Mouse (Mus musculus) gastrocnemius, adult 2 months (tissue): ENCODE data around the gene Stx8. TPM values are rescaled to one million over a fixed set of nuclear protein-coding genes. Genes with fewer than 3 reads are reported as not detected.

Experiments used
- DNase-seq: peaks from one replicate; pipeline ENCODE4 v3.0.0; 2022
- H3K27ac ChIP-seq: fragments of 200-600 bp; 2 replicates; pipeline ENCODE4 v1.8.1; 2022; ENCODE audit warnings: mild to moderate bottlenecking
- H3K4me3 ChIP-seq: fragments of 200-600 bp; 2 replicates; pipeline ENCODE4 v1.8.1; 2022; ENCODE audit warnings: mild to moderate bottlenecking, moderate library complexity
- CTCF ChIP-seq: fragments of 200-600 bp; IDR thresholded peaks from 2 replicates; pipeline ENCODE4 v1.8.1; 2022; ENCODE audit warnings: antibody characterized with exemption, mild to moderate bottlenecking, moderate library complexity
- intact Hi-C: fragments of 180-260 bp; cut with DNase I; formaldehyde crosslinking; loops from one replicate; pipeline ENCODE4 v1.15.1; 2025
- total RNA-seq, 2 experiments: library from RNA; stranded (reverse); gene quantifications; 2 replicates each; pipeline ENCODE4 v1.2.3; 2021

Stx8 gene
- total RNA-seq, 2 experiments from 2014 or later = 21.0 to 25.9 TPM

DNA sequence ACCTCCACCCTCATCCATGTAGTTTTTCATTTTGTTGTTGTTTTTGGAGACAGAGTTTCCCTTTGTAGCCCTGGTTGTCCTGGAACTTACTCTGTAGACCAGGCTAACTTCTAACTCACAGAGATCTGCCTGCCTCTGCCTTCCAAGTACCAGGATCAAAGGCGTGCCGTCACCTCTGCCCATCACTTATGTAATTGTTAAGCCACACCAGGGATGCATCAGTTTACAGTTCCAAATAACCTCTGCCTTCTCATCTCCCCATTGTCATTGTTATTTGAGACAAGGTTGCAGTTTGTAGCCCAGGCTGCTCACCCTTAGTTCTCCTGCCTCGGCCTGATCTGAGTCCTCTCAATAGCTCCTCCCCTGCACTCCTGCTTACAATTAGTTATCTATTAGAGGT, 33.8 kb upstream of the Stx8 start:
- H3K27ac ChIP-seq = no peak overlapping the region
- no peak for TF ChIP-seq CTCF
- H3K4me3 ChIP-seq = no peak overlapping the region
- intact Hi-C loops = no loop called here
- no peak for DNase-seq

DNA sequence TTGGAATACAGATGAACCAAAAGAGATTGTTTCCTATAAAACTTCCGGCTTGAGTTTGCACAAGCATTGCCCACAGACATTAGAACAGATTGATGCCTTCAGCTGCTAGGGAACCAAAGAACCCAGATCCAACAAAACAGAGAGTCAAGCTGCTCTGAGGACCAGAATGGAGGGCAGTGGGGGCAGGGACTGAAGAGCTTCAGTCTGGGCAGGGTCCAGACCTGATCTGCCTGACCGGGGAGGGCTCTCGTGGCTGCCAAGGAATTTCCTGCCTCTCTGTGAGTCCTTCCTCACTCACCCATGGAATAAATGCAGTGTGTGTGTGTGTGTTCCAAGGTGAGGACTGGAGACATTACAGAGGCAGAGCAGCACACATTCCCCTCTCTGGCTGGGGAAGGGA, 17.8 kb upstream of the Stx8 start:
- no peak for TF ChIP-seq CTCF
- Histone ChIP-seq H3K4me3 (no peak overlapping the region), H3K27ac (no peak overlapping the region)
- intact Hi-C loops = no loop called here
- no peak for DNase-seq

DNA sequence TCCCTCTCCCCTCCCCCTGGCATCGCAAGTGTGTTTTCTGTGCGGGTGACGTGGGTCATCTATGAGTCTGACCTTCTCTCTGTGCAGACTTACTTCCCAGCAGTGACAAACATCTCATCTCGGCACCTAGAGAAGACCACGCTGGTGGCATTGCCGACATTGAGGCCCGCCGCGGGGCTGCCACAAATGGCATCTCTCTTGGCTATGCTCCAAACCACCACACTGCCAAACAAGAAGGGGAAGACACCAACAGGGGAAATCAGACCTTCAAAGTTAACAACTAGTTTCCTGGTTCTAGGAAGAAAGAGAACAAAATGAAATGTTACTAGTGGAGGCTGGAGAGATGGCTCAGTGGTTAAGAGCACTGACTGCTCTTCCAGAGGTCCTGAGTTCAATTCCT, 16.5 kb upstream of the Stx8 start:
- H3K4me3 ChIP-seq = no peak overlapping the region
- intact Hi-C loops = no loop called here
- no peak overlapping the region for H3K27ac ChIP-seq
- TF ChIP-seq CTCF = no peak
- no peak for DNase-seq

DNA sequence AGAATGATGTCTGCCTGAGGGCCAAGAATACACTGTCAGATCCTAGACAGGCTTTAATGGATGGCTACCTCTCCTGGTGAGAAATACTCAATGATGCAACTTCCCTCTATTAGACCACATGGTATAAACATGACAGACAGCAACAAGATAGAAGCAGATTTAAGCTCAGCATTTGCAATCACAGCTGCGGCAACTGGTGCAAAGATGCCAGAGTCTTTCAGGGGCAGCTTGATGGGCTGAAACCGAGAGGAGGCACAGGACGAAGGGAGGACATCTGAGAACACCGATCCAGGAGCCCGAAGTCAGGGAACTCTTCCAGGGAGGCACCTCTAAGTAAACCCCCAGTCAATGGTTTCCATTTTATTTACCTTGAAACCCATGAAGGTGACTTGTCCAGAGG, 12.4 kb upstream of the Stx8 start:
- H3K4me3 ChIP-seq = no peak overlapping the region
- TF ChIP-seq CTCF = no peak
- H3K27ac ChIP-seq = no peak overlapping the region
- intact Hi-C loops = no loop called here
- no peak for DNase-seq

DNA sequence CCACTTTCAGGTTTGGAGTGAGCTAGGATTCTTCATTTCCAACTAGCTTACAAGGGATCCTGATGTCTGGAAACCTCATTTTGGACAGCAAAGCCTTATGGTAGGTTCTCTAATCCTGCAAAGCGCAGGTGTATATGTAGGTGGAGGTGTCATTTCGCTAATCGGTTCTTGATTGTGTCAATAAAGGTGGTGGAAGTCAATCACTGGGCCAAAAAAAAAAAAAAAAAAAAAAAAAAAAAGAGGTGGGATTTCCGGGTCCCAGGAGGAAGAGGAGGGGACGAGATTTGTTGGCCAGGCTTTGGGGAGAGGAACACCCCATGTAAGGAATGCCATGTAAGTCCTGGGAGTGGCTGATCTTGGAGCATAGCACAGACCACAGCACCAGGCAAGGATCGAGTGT, 11.6 kb upstream of the Stx8 start:
- H3K4me3 ChIP-seq = no peak overlapping the region
- no peak for DNase-seq
- no peak overlapping the region for H3K27ac ChIP-seq
- intact Hi-C loops = no loop called here
- no peak for TF ChIP-seq CTCF

DNA sequence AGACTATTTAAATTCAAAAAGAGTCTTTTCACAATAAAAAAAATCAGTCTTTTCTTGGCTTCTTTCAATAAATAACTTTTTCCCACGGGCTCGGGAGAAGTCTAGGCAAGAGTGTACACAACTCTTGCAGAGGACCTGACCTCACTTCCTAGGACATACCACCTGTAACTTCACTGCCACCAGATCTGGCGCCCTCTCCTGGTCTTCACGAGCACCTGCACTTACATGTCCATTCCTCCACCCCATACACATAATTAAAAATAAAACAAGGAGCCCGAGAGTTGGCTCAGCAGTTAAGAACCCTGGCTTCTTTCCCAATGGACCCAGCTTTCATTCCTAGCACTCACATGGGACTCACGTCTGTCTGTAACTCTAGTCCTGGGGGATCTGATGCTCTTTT, 1.9 kb upstream of the Stx8 start:
- DNase-seq = no peak
- TF ChIP-seq CTCF = peak; percentile 32; the same call in 1 of the 2 replicates
- Histone ChIP-seq H3K27ac (no peak overlapping the region), H3K4me3 (no peak overlapping the region)
- intact Hi-C loops = loop anchor here (10.0 kb wide), 1 partner anchor 139 kb away; no protein-coding TSS in a partner anchor

DNA sequence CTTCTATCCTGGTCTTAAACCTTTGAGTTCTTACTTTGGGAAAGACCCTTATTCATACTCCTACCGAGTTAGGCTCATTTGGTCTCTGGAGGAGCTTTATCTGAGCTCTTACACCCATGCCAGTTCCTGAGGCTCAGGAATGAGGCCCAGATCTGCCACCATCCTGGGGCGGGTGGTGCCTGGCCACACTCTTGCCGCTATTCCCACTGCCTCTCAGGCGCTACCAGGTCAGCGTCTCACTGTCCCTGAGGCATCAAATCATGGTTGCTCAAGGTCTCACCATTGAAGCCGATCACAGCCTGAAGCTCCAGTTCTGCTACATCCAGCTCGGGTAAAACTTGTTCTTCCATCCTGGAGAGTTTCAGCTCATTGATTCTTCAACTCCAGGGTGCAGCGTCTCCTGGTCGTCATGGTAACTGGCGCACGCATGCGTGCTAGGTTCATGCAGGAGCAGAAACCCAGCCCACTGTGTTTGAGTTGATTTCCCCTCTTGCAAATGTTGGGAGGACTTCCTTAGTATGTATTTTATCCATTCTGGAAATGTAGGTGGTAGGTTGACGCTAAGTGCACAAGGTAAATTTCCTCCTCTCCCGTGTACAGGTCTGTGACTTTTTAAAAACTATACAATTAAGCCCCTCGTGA, 630 bp upstream of the Stx8 start, which contains the start of gene Cfap52:
Gene Cfap52, minus strand, starts transcription at position 410 of the 642 bp plus-strand sequence.
- intact Hi-C loops = loop anchor here (10.0 kb wide), 1 partner anchor 141 kb away; no protein-coding TSS in a partner anchor
- peak within 1 kb of the TSS; percentile 88 for H3K27ac ChIP-seq
- peak; percentile 82 for DNase-seq
- TF ChIP-seq CTCF = no peak
- peak within 1 kb of the TSS; percentile 90 for H3K4me3 ChIP-seq

DNA sequence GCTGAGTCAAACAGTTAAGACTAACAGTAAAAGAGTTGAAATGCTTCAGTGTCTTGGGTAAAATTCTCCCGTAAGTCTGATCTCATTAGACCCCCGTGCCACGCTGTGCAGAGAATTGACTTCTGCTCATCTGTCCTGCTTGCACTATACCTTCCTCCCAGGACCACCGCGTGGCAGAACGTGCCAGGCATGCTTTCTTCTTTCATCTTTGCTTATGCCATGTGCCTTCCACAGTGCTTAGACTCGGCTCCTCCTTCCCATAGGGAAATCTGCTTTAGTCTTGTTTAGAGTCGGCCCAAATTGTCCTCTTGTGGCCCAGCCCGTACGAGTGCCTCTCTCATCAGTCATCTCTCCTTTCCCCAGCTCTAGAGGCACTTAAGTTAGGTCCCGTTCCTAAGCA, 1.8 kb downstream of the Stx8 start:
- H3K4me3 ChIP-seq = no peak overlapping the region
- no peak overlapping the region for H3K27ac ChIP-seq
- intact Hi-C loops = loop anchor here (10.0 kb wide), 1 partner anchor 143 kb away; no protein-coding TSS in a partner anchor
- DNase-seq = no peak
- TF ChIP-seq CTCF = no peak

DNA sequence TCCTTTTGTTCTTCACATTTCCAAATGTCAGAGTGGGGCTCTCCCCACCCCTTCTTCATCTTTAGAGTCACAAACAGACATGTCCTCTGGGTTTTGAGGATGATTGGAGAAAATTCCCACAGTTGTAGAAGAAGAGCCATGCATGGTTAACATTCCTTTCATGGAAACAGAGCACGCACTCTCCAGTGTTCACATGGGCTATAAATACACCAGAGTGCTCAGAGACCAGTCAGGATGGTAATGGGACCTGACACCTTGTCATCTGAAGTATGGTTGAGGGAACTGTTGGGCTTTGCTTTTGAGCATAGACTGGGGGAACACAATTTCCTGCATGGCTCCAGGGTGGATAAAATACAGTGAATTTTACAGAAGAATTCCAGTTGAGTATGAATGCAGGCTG, 6.6 kb downstream of the Stx8 start:
- no peak overlapping the region for H3K27ac ChIP-seq
- intact Hi-C loops = no loop called here
- DNase-seq = no peak
- no peak for TF ChIP-seq CTCF
- no peak overlapping the region for H3K4me3 ChIP-seq

DNA sequence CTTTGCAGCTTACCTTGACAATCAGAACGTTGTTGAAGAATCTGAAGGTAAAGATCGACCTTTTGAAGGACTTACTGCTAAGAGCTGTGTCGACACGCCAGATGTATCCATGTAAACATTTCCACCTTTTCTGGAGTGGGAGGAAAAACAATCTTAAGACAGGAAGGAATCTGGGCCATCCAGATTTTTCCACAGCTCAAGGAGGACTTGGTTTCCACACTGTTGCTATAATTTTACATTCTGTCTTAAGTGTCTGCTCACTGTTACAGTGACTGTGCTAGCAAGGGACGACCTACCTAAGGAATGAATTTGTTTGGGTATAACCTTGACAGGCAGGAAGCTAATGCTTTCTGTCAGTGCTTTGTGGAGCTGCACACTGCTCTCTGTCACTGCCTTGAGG, 7.2 kb downstream of the Stx8 start:
- Histone ChIP-seq H3K4me3 (no peak overlapping the region), H3K27ac (no peak overlapping the region)
- intact Hi-C loops = no loop called here
- no peak for TF ChIP-seq CTCF
- no peak for DNase-seq

DNA sequence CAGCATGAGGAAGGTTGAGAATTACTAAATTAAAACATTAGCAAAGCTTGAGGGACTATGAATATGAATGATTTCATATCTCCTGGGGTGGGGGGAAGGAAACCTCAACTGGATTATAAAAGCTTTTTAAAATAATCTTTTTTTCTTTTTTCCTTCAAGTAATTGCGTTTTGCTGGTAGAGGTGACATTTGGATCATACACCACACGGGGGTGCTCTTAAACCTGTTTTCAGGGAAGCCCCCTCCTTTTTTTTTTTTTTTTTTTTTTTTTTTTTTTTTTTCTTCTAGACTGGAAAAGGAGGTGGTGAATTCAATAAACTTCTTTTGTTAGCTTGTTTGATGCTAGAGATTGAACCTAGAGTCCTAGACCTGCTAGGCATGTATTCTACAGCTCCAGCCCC, 9.3 kb downstream of the Stx8 start:
- peak; percentile 32; the same call in 1 of the 2 replicates for TF ChIP-seq CTCF
- intact Hi-C loops = no loop called here
- no peak overlapping the region for H3K27ac ChIP-seq
- H3K4me3 ChIP-seq = no peak overlapping the region
- DNase-seq = no peak

DNA sequence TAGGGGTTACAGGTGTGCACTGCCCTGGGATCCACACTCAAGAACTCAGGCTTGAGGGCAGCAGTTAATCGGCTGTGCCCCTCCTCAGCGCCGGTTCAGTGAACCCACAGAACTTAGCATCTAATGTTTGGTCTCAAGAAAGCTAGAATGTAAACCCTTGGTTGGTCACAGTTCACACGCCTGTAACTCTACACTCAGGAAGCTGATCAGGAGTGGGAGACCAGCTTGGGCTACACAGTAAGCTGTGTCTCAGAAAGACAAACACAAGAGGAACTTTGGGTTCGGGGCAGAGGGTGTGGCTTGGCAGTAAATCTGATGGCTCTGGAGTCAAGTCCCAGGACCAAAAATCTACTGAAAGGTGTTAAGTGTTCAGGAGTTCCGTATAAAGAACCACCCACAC, 17.6 kb downstream of the Stx8 start:
- intact Hi-C loops = no loop called here
- DNase-seq = no peak
- TF ChIP-seq CTCF = no peak
- Histone ChIP-seq H3K4me3 (no peak overlapping the region), H3K27ac (no peak overlapping the region)

DNA sequence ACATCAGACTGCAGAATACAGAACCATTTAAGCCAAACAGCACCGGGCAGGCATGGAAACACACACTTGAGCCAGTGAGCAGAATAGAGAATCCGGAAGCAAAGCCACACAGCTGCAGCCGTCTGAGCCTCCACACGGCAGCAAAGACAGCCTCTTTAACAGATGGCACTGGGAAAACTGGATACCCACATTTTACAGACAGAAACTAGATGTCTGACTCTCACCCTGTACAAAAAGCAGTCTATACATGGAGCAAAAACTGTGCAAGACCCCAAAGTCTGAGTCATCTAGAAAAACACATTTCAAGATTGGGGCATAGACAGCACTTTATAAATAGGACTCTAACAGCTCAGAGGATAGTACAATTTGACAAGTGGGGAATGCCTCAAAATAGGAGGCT, 25.2 kb downstream of the Stx8 start:
- intact Hi-C loops = no loop called here
- no peak overlapping the region for H3K4me3 ChIP-seq
- no peak overlapping the region for H3K27ac ChIP-seq
- TF ChIP-seq CTCF = no peak
- no peak for DNase-seq

DNA sequence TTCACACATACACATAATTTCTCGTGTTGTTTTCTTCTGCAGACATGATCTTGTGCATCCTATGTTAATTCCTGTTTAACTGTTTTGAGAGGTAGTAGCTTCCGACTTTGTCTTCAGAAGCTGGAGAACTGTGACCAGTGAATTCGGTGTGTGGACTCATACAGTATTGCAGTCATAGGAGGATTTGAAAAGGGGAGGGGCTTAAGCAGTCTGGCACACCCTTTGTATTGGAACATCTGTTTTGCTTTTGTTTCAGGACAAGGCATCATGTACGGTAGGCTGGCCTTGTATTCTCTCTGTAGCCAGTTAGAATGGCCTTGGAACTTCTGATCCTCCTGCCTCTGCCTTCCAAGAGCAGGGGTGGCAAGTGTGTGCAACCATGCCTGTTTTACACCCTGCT, 30.0 kb downstream of the Stx8 start:
- no peak overlapping the region for H3K4me3 ChIP-seq
- no peak for TF ChIP-seq CTCF
- DNase-seq = no peak
- no peak overlapping the region for H3K27ac ChIP-seq
- intact Hi-C loops = no loop called here
